Mouse (Mus musculus): ENCODE data around the gene Atxn7l2.
"Not testable (repeated sequence)": the region's sequence is repeated elsewhere in the genome, so short reads cannot be mapped to it uniquely, and the experiment has no call there.

Atxn7l2 gene

GRCm38 (mm10) chr3:108210771-108211139, at the start of gene Atxn7l2:
Gene Atxn7l2 (minus strand): TSS chr3:108210934.
- DNase-seq (ENCODE audit: low read depth, low spot score): no peak

- DNase-seq (ENCODE audit: low read depth, low spot score): no peak
Measured at GRCm38 (mm10) chr3:108259319-108259718, 48.6 kb upstream of the Atxn7l2 start.

GRCm38 (mm10) chr3:108257831-108258500, 47.2 kb upstream of the Atxn7l2 start:
- no peak for DNase-seq (ENCODE audit: low read depth, low spot score)

- peak; percentile 95 for DNase-seq (ENCODE audit: low read depth, low spot score)
Measured at GRCm38 (mm10) chr3:108256719-108257637, 46.2 kb upstream of the Atxn7l2 start, which contains the start of gene Psma5. Gene Psma5 (plus strand): TSS chr3:108256926.

GRCm38 (mm10) chr3:108246857-108247256, 36.1 kb upstream of the Atxn7l2 start:
- no peak for DNase-seq (ENCODE audit: low read depth, low spot score)

DNA sequence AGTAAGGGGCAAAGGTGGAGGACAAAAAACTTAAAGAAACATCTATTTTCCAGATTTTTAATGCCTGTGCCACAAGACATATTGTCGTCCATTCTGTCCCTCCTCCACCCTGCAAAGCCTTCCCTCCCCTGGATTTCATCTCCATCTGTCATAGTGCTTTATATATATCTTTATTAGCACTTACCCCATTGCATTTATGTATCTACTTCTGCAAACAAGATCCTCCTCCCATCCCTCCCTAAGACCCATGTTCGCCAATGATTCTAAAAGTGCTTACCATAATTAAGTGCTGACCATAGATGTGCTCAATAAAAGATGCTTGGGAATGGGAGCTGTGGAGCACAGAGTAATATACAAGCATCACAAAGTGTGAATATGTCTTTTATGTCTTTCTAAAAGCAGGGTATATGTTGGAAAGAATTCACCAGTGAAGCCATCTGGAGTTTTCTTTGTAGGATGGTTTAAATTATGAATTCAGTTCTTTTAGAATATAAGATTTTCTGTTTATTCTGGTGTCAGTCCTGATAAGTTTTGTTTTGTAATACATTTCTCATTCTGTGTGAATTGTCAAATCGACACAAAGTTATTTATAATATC, 30.6 kb upstream of the Atxn7l2 start:
- DNase-seq (ENCODE audit: low read depth, low spot score): no peak

DNA sequence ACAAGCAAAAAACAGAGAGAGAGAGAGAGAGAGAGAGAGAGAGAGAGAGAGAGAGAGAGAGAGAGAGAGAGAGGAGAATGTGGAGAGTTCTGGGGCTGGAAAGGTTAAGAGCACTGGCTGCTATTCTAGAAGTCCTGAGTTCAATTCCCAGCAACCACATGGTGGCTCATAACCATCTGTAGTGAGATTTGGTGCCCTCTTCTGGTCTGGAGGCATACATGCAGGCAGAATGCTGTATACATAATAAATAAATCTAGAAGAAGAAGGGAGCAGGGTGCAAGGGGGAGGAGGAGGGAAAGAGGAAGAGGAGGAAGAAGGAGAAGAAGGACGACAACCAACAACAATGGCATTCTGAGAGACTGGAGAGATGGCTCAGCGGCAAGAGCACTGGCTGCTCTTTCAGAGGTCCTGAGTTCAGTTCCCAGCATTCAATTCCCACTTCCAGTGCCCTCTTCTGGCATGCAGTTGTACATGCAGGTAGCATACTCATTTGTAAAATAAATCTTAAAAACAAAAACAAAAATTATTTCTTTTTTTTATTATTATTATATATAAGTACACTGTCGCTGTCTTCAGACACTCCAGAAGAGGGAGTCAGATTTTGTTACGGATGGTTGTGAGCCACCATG, 26.9 kb upstream of the Atxn7l2 start:
- DNase-seq (ENCODE audit: low read depth, low spot score): not testable (repeated sequence)

DNA sequence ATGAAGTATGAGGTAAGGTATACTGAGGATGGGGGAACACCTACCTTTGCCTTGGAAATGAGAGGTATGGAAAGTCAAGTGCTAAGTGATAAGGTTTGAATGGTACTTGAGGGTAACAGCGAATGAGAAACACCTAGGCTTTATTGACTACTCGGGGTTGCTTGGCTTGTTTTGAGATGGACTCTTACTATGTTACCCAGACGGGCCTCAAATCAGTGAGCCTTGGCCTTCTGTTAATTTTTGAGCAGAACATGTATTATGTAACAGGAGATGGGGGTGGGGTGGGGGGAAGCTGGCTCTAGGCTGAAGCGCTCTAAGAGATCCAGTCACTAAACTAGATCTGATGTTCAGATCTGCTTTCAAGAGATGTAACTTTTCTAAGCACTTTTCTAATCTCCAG, 20.9 kb upstream of the Atxn7l2 start:
- DNase-seq (ENCODE audit: low read depth, low spot score): no peak

GRCm38 (mm10) chr3:108227521-108227920, 16.8 kb upstream of the Atxn7l2 start:
- no peak for DNase-seq (ENCODE audit: low read depth, low spot score)

GRCm38 (mm10) chr3:108226558-108227350, 16.0 kb upstream of the Atxn7l2 start, which contains the start of gene Sypl2:
Gene Sypl2 (minus strand): TSS chr3:108226648.
- no peak for DNase-seq (ENCODE audit: low read depth, low spot score)

GRCm38 (mm10) chr3:108225711-108226557, 15.2 kb upstream of the Atxn7l2 start:
- no peak for DNase-seq (ENCODE audit: low read depth, low spot score)

GRCm38 (mm10) chr3:108220661-108221060, 9.9 kb upstream of the Atxn7l2 start:
- no peak for DNase-seq (ENCODE audit: low read depth, low spot score)

GRCm38 (mm10) chr3:108214734-108215133, 4.0 kb upstream of the Atxn7l2 start:
- DNase-seq (ENCODE audit: low read depth, low spot score): no peak

DNA sequence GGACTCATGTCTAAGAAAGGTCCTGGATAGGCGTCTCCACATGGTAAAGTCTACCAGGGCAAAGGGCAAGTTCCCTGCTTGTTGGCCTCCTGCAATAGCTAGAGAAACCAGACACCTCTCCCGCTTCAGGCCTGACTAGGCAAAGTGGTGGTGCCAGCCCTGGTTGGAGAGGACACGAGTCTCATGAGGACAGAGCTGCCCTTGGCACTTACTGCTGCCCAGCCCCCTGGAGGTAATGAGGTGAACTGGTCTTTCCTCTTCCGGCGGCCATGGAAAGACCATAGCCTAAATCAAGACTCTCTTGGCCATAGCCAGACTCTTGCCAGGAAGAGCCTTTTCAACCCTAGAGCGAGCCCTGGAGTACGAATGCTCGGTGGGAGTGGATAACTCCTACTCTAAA, 1.7 kb upstream of the Atxn7l2 start:
- no peak for DNase-seq (ENCODE audit: low read depth, low spot score)

DNA sequence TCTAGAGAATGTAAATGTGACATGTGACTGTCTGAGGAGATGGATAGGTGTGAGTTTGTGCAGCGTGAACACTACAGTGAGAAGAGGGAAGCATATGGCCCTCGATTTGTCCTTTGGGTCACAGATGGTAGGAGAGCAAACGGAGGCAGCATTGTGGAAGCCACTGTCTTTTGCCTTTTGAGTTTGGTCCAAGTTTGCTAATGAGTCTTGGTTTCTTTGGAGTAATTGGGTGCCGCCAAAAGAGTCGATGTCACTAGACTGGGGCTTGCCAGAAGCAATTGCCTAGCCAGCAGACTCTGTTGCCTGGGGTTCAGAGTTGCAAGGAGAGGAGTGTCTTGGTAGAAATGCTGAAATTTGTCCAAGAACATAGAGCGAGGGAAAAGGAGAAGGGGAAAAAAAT, 1.1 kb upstream of the Atxn7l2 start:
- DNase-seq (ENCODE audit: low read depth, low spot score): no peak

GRCm38 (mm10) chr3:108209946-108210770, 576 bp downstream of the Atxn7l2 start:
- DNase-seq (ENCODE audit: low read depth, low spot score): peak; percentile 94

DNA sequence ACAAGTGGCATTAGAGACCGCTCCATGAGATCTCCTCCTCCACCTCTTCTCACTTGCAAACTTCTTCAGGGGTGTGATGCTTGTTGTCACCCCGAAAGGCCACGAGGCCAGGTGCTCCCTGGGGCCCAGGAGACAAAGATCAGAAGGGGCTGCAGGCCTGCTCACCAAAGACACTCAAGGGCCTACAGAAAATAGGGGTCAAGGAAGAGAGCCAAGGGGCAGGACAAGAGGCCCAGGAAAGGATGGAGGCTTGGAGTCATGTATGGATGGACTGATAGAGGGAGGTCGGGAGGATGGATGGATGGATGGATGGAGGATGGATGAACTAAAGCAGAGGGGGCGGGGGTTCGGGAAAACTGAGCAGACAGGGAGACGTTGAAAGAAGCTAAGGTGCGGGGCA, 1.2 kb downstream of the Atxn7l2 start:
- DNase-seq (ENCODE audit: low read depth, low spot score): no peak

DNA sequence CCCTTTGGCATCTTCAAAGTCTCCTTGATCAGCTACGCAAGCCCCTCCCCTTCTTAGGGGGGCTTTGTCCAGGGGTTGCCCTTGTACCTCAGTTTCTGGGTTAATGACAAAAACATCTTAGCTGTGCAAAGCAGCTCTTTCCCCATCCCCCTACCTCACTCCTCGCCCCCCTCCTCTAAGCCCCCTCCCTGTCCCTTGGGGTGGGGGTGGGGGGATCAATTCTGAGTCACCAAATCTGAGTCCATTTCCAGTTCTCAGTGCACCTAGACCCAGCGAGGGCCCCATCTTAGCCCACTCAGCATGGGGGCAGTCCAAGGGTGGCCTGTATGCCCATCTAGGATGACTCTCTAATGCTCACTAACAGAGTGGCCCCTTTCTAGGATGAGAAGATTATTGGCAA, 1.7 kb downstream of the Atxn7l2 start:
- no peak for DNase-seq (ENCODE audit: low read depth, low spot score)

GRCm38 (mm10) chr3:108206731-108207375, 3.9 kb downstream of the Atxn7l2 start:
- DNase-seq (ENCODE audit: low read depth, low spot score): no peak
